In genomic region chr6:28425019-28425418, GRCm38 (mm10) we compare ENCODE assay signal across 10 mouse cellular contexts. TPM values are rescaled to one million over a fixed set of nuclear protein-coding genes. Genes with fewer than 3 reads are reported as not detected.
DNase-seq lines count a peak whose midpoint lies in the region; ATAC-seq and TF ChIP-seq lines count a peak whose summit lies in the region.
"Had no signal": no experiment of that assay in that cellular context is flagged by ENCODE, and none has a peak within 500 bp of the region (broad histone marks: within the 10 kb centered on the region; RNA-seq: fewer than 3 reads in every experiment).

No protein-coding gene starts in this region.

- H3K9ac ChIP-seq in neural tube, embryonic 11.5 days (ENCODE audit: low read length): no peak overlapping the region
- H3K9ac ChIP-seq in limb, embryonic 14.5 days (ENCODE audit: low read depth, low read length, severe bottlenecking): no peak overlapping the region
- no peak overlapping the region for H3K9ac ChIP-seq in neural tube, embryonic 15.5 days (replicated peaks)

- no peak for TF ChIP-seq POLR2A in limb, embryonic 14.5 days (IDR thresholded peaks at IDR 0.05; ENCODE audit: borderline replicate concordance, extremely low read depth, insufficient read depth, insufficient read length)

- 97% methylated on average over 6 of the region's 6 CpGs for WGBS in neural tube, embryonic 11.5 days
- 86% methylated on average over 6 of the region's 6 CpGs for WGBS in limb, embryonic 14.5 days
- WGBS in neural tube, embryonic 15.5 days: 94% methylated on average over 6 of the region's 6 CpGs

- H3K4me2 ChIP-seq in neural tube, embryonic 11.5 days (ENCODE audit: low read depth): peak overlapping the region; percentile 72; the same call in 1 of the 2 replicates
- H3K4me2 ChIP-seq in limb, embryonic 14.5 days (replicated peaks; ENCODE audit: low read depth, low read length, severe bottlenecking): peak overlapping the region; percentile 65; the same call in 1 of the 2 replicates
- H3K4me2 ChIP-seq in neural tube, embryonic 15.5 days: peak overlapping the region; percentile 68

- DNase-seq in neural tube, embryonic 11.5 days (ENCODE audit: low spot score): no peak
- no peak for DNase-seq in neural tube, embryonic 10.5 days (ENCODE audit: extremely low spot score, low spot score)
- DNase-seq in limb, embryonic 14.5 days (ENCODE audit: low spot score): no peak
- DNase-seq in ovary, postnatal 10 days (ENCODE audit: low spot score): no peak
- DNase-seq in kidney, postnatal 25 days: no peak
- DNase-seq: spleen, adult 18-20 months had no signal

- peaks cover 59% of the 10 kb centered on the region for H3K36me3 ChIP-seq in erythroblast, embryonic 14.5 days (ENCODE audit: control insufficient read depth)
- no peaks in the 10 kb centered on the region for H3K36me3 ChIP-seq in neural tube, embryonic 11.5 days (ENCODE audit: control insufficient read depth, insufficient read depth, low read length)
- H3K36me3 ChIP-seq in limb, embryonic 14.5 days (ENCODE audit: control insufficient read depth, insufficient read depth, low read length): peaks cover 25% of the 10 kb centered on the region
- peaks cover 14% of the 10 kb centered on the region for H3K36me3 ChIP-seq in neural tube, embryonic 15.5 days

- peaks cover 66% of the 10 kb centered on the region for H3K4me1 ChIP-seq in erythroblast, embryonic 14.5 days (ENCODE audit: control insufficient read depth)
- H3K4me1 ChIP-seq in neural tube, embryonic 11.5 days (ENCODE audit: control insufficient read depth, insufficient read depth, low read length): peaks cover 12% of the 10 kb centered on the region
- H3K4me1 ChIP-seq in limb, embryonic 14.5 days (ENCODE audit: control insufficient read depth, insufficient read depth, low read length): peaks cover 23% of the 10 kb centered on the region
- H3K4me1 ChIP-seq in neural tube, embryonic 15.5 days: peaks cover 44% of the 10 kb centered on the region

- no peak for ATAC-seq in erythroblast, adult 5-6 weeks (replicated peaks; ENCODE audit: low FRiP score, poor library complexity, severe bottlenecking)
- no peak for ATAC-seq in neural tube, embryonic 11.5 days (ENCODE audit: insufficient read depth, low FRiP score, low TSS enrichment)
- ATAC-seq in limb, embryonic 14.5 days (ENCODE audit: low FRiP score, low read depth): no peak
- ATAC-seq in neural tube, embryonic 15.5 days (ENCODE audit: low FRiP score): no peak

- peak overlapping the region; percentile 79 for H3K4me3 ChIP-seq in erythroblast, embryonic 14.5 days (replicated peaks)
- no peak overlapping the region for H3K4me3 ChIP-seq in neural tube, embryonic 11.5 days (ENCODE audit: low read depth, low read length)
- H3K4me3 ChIP-seq in limb, embryonic 14.5 days (replicated peaks; ENCODE audit: low read length): no peak overlapping the region
- peak overlapping the region; percentile 86; the same call in 1 of the 2 replicates for H3K4me3 ChIP-seq in neural tube, embryonic 15.5 days (replicated peaks)

- no peaks in the 10 kb centered on the region for H3K9me3 ChIP-seq in erythroblast, embryonic 14.5 days (ENCODE audit: control insufficient read depth, low read length)
- no peaks in the 10 kb centered on the region for H3K9me3 ChIP-seq in neural tube, embryonic 11.5 days (ENCODE audit: control insufficient read depth, low read length)
- no peaks in the 10 kb centered on the region for H3K9me3 ChIP-seq in limb, embryonic 14.5 days (ENCODE audit: control insufficient read depth, low read length)
- no peaks in the 10 kb centered on the region for H3K9me3 ChIP-seq in neural tube, embryonic 15.5 days (replicated peaks)

- H3K27me3 ChIP-seq in erythroblast, embryonic 14.5 days (ENCODE audit: control insufficient read depth): no peaks in the 10 kb centered on the region
- H3K27me3 ChIP-seq in neural tube, embryonic 11.5 days (ENCODE audit: control insufficient read depth, insufficient read depth, low read length): no peaks in the 10 kb centered on the region
- no peaks in the 10 kb centered on the region for H3K27me3 ChIP-seq in limb, embryonic 14.5 days (ENCODE audit: control insufficient read depth, insufficient read depth, low read length)
- no peaks in the 10 kb centered on the region for H3K27me3 ChIP-seq in neural tube, embryonic 15.5 days (replicated peaks)

- H3K27ac ChIP-seq in neural tube, embryonic 11.5 days (ENCODE audit: low read depth, low read length): no peak overlapping the region
- H3K27ac ChIP-seq in limb, embryonic 14.5 days (replicated peaks; ENCODE audit: low read depth, low read length): no peak overlapping the region
- H3K27ac ChIP-seq in neural tube, embryonic 15.5 days (replicated peaks): no peak overlapping the region

RNA-seq across cellular contexts. Expression of gene Arf5, which starts 1.7 kb away (rescaled TPM):
- 560 and 598 TPM in 2 replicates for polyA plus RNA-seq in erythroblast, embryonic 14.5 days (2012)
- 175 and 190 TPM in 2 replicates for total RNA-seq in erythroblast, adult 5-6 weeks (2015; ENCODE audit: low replicate concordance)
- total RNA-seq in erythroblast, adult 5-6 weeks (2017; ENCODE audit: low replicate concordance): 211 and 230 TPM in 2 replicates
- polyA plus RNA-seq in neural tube, embryonic 11.5 days (2014; fragmentation: Nextera tagmentation; extraction: Ambion mirVana): 323 and 364 TPM in 2 replicates
- 370 and 533 TPM in 2 replicates for polyA plus RNA-seq in limb, embryonic 14.5 days (2012; rRNA removed)
- polyA plus RNA-seq in limb, embryonic 14.5 days (2014; fragmentation: Nextera tagmentation; extraction: Ambion mirVana): 413 and 428 TPM in 2 replicates
- polyA plus RNA-seq in neural tube, embryonic 15.5 days (2015; fragmentation: Nextera tagmentation; extraction: Ambion mirVana): 429 and 444 TPM in 2 replicates

RNA-seq across cellular contexts. Expression of gene Fscn3, which starts 2.6 kb away (rescaled TPM):
- polyA plus RNA-seq in erythroblast, embryonic 14.5 days (2012): 0.06 TPM in 1 of 2 replicates, not detected in the other
- 0.77 TPM in 1 of 2 replicates, not detected in the other for total RNA-seq in erythroblast, adult 5-6 weeks (2015; ENCODE audit: low replicate concordance)
- 0.09 TPM in 1 of 2 replicates, not detected in the other for total RNA-seq in erythroblast, adult 5-6 weeks (2017; ENCODE audit: low replicate concordance)
- 0.16 TPM in 1 of 2 replicates, not detected in the other for polyA plus RNA-seq in neural tube, embryonic 11.5 days (2014; fragmentation: Nextera tagmentation; extraction: Ambion mirVana)
- 0.11 and 0.17 TPM in 2 replicates for polyA plus RNA-seq in limb, embryonic 14.5 days (2012; rRNA removed)
- not detected in 2 replicates for polyA plus RNA-seq in limb, embryonic 14.5 days (2014; fragmentation: Nextera tagmentation; extraction: Ambion mirVana)
- not detected in 2 replicates for polyA plus RNA-seq in neural tube, embryonic 15.5 days (2015; fragmentation: Nextera tagmentation; extraction: Ambion mirVana)
- total RNA-seq: left cerebral cortex, postnatal 36 days had no signal

RNA-seq across cellular contexts. Expression of gene Gcc1, which starts 3.2 kb away (rescaled TPM):
- 0.48 and 0.64 TPM in 2 replicates for polyA plus RNA-seq in erythroblast, embryonic 14.5 days (2012)
- total RNA-seq in erythroblast, adult 5-6 weeks (2015; ENCODE audit: low replicate concordance): 8.4 and 8.5 TPM in 2 replicates
- 19.5 and 22.2 TPM in 2 replicates for total RNA-seq in erythroblast, adult 5-6 weeks (2017; ENCODE audit: low replicate concordance)
- 8.2 and 8.8 TPM in 2 replicates for polyA plus RNA-seq in neural tube, embryonic 11.5 days (2014; fragmentation: Nextera tagmentation; extraction: Ambion mirVana)
- polyA plus RNA-seq in limb, embryonic 14.5 days (2012; rRNA removed): 5.8 and 6.7 TPM in 2 replicates
- 8.6 and 9.4 TPM in 2 replicates for polyA plus RNA-seq in limb, embryonic 14.5 days (2014; fragmentation: Nextera tagmentation; extraction: Ambion mirVana)
- polyA plus RNA-seq in neural tube, embryonic 15.5 days (2015; fragmentation: Nextera tagmentation; extraction: Ambion mirVana): 11.0 and 12.8 TPM in 2 replicates

RNA-seq across cellular contexts. Expression of gene Pax4, which starts 24.1 kb away (rescaled TPM):
- polyA plus RNA-seq in erythroblast, embryonic 14.5 days (2012): not detected in 2 replicates
- total RNA-seq in erythroblast, adult 5-6 weeks (2015; ENCODE audit: low replicate concordance): not detected in 2 replicates
- not detected in 2 replicates for total RNA-seq in erythroblast, adult 5-6 weeks (2017; ENCODE audit: low replicate concordance)
- not detected in 2 replicates for polyA plus RNA-seq in neural tube, embryonic 11.5 days (2014; fragmentation: Nextera tagmentation; extraction: Ambion mirVana)
- polyA plus RNA-seq in limb, embryonic 14.5 days (2012; rRNA removed): not detected in 2 replicates
- not detected in 2 replicates for polyA plus RNA-seq in limb, embryonic 14.5 days (2014; fragmentation: Nextera tagmentation; extraction: Ambion mirVana)
- not detected in 2 replicates for polyA plus RNA-seq in neural tube, embryonic 15.5 days (2015; fragmentation: Nextera tagmentation; extraction: Ambion mirVana)
- total RNA-seq: left cerebral cortex, postnatal 36 days had no signal

RNA-seq across cellular contexts. Expression of gene Zfp800, which starts 27.2 kb away (rescaled TPM):
- 0.97 and 1.7 TPM in 2 replicates for polyA plus RNA-seq in erythroblast, embryonic 14.5 days (2012)
- 19.2 and 32.8 TPM in 2 replicates for total RNA-seq in erythroblast, adult 5-6 weeks (2015; ENCODE audit: low replicate concordance)
- total RNA-seq in erythroblast, adult 5-6 weeks (2017; ENCODE audit: low replicate concordance): 31.1 and 42.8 TPM in 2 replicates
- polyA plus RNA-seq in neural tube, embryonic 11.5 days (2014; fragmentation: Nextera tagmentation; extraction: Ambion mirVana): 20.9 and 23.2 TPM in 2 replicates
- polyA plus RNA-seq in limb, embryonic 14.5 days (2012; rRNA removed): 6.0 and 7.1 TPM in 2 replicates
- 19.5 and 20.3 TPM in 2 replicates for polyA plus RNA-seq in limb, embryonic 14.5 days (2014; fragmentation: Nextera tagmentation; extraction: Ambion mirVana)
- 21.1 and 21.3 TPM in 2 replicates for polyA plus RNA-seq in neural tube, embryonic 15.5 days (2015; fragmentation: Nextera tagmentation; extraction: Ambion mirVana)

Comparison
In these comparisons a context has a peak if more than half of its experiments do, and no peak if none do; other contexts are left out.
1. H3K4me3 ChIP-seq: peak in erythroblast, embryonic 14.5 days (single experiment) and neural tube, embryonic 15.5 days (single experiment); none in neural tube, embryonic 11.5 days (single experiment) and limb, embryonic 14.5 days (single experiment).
2. Peak in every context shown above with its lines, with median percentiles within 50 percentile points of each other: H3K4me2 ChIP-seq.